Mouse (Mus musculus): ENCODE data around the gene Rars.
A peak's percentile ranks its signal among the peaks of the same experiment; 100 is the strongest.
"Not testable (repeated sequence)": the region's sequence is repeated elsewhere in the genome, so short reads cannot be mapped to it uniquely, and the experiment has no call there.

Rars gene

GRCm38 (mm10) chr11:35837156-35838126, 3.1 kb upstream of the Rars start:
- DNase-seq = no peak

- DNase-seq = no peak
Observed at GRCm38 (mm10) chr11:35833270-35833669, 1.0 kb downstream of the Rars start.

- no peak for DNase-seq
Observed at GRCm38 (mm10) chr11:35832139-35832538, 2.2 kb downstream of the Rars start.

- DNase-seq = no peak
Observed at GRCm38 (mm10) chr11:35827714-35828113, 6.6 kb downstream of the Rars start.

GRCm38 (mm10) chr11:35816316-35816715, 18.0 kb downstream of the Rars start:
- DNase-seq = no peak

- DNase-seq = no peak
Observed at GRCm38 (mm10) chr11:35811458-35811857, 22.8 kb downstream of the Rars start.

GRCm38 (mm10) chr11:35801332-35801731, 33.0 kb downstream of the Rars start:
- DNase-seq = no peak

- DNase-seq = peak; percentile 29
Observed at GRCm38 (mm10) chr11:35798874-35799273, 35.4 kb downstream of the Rars start, which contains the start of gene Fbll1. Fbll1 (minus strand) TSS chr11:35798884.

- peak; percentile 75 for DNase-seq
Observed at GRCm38 (mm10) chr11:35798495-35798820, 35.8 kb downstream of the Rars start.

- DNase-seq = peak; percentile 51
Observed at GRCm38 (mm10) chr11:35797751-35798494, 36.4 kb downstream of the Rars start.

- not testable (repeated sequence) for DNase-seq
Observed at GRCm38 (mm10) chr11:35792800-35793199, 41.5 kb downstream of the Rars start.

GRCm38 (mm10) chr11:35788443-35788842, 45.9 kb downstream of the Rars start:
- DNase-seq = no peak

GRCm38 (mm10) chr11:35784537-35784936, 49.8 kb downstream of the Rars start:
- DNase-seq = no peak

GRCm38 (mm10) chr11:35784002-35784401, 50.3 kb downstream of the Rars start:
- no peak for DNase-seq

- DNase-seq = no peak
Observed at GRCm38 (mm10) chr11:35783038-35783437, 51.3 kb downstream of the Rars start.

GRCm38 (mm10) chr11:35782444-35782843, 51.9 kb downstream of the Rars start:
- DNase-seq = no peak

- no peak for DNase-seq
Observed at GRCm38 (mm10) chr11:35780336-35780735, 54.0 kb downstream of the Rars start.

GRCm38 (mm10) chr11:35776452-35776851, 57.9 kb downstream of the Rars start:
- DNase-seq = no peak

GRCm38 (mm10) chr11:35775606-35776005, 58.7 kb downstream of the Rars start:
- no peak for DNase-seq

GRCm38 (mm10) chr11:35770741-35771504, 63.4 kb downstream of the Rars start:
- DNase-seq = no peak

- peak; percentile 86 for DNase-seq
Observed at GRCm38 (mm10) chr11:35769746-35770437, 64.4 kb downstream of the Rars start.

- peak; percentile 99 for DNase-seq
Observed at GRCm38 (mm10) chr11:35769188-35769745, 65.0 kb downstream of the Rars start, which contains the start of gene Pank3. Pank3 (plus strand) TSS chr11:35769484.
